Mouse (Mus musculus): ENCODE results near the gene Arid1b. TPM values are rescaled to one million over a fixed set of nuclear protein-coding genes. Genes with fewer than 3 reads are reported as not detected.

The Arid1b gene
- polyA plus RNA-seq, 1 experiment from 2014 or later, result 9.6 TPM

DNA sequence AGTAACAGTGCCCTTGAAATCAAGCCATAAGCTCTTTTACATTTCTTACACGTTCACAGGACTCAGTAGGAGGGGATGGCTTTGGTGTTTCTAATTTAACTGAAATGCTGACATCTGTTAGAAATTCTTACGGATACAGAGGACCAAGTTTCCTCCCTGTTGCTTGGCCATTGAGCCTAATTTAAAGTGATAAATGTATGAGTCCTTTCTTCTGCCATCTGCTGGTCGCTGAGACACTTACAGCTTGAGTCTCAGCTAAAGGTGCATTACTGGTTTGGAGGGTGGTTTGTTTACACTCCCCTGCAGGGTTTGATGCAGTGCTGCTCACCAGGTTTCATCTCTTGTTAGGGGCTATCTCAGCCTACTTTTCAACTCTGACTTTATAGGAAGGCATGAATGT is 214.2 kb downstream of the Arid1b start:
- Histone ChIP-seq H3K4me3 (ENCODE audit: low read length) (no peak overlapping the region), H3K9me3 (ENCODE audit: control insufficient read depth, low read length) (no peaks in the 10 kb centered on the region), H3K4me2 (ENCODE audit: low read length) (no peak overlapping the region), H3K36me3 (ENCODE audit: control insufficient read depth, insufficient read depth, low read length) (no peaks in the 10 kb centered on the region), H3K27me3 (replicated peaks; ENCODE audit: control insufficient read depth, insufficient read depth, low read length) (no peaks in the 10 kb centered on the region), H3K4me1 (ENCODE audit: control insufficient read depth, insufficient read depth, low read depth, low read length) (peaks cover 39% of the 10 kb centered on the region), H3K27ac (ENCODE audit: low read depth, low read length) (no peak overlapping the region), H3K9ac (ENCODE audit: low read depth, low read length) (no peak overlapping the region)
- WGBS, result 33% methylated on average over 3 of the region's 3 CpGs
- no peak for ATAC-seq

DNA sequence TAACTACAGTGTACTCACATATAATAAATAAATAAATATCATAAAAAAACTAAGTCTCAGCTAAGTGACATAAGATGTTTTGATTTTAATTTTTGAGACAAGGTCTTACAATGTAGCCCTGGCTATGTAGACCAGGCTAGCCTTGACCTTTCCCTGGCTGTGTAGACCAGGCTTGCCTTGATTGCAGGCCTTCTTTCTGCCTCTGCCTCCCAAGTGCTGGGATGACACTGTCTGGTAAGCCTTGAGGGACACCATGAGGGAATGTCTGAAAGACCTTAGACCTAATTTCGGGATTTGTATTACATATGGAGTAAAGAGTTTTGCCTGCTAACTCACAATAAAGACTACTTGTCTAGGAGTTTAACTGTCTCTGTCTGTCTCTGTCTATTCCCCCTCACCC is 214.9 kb downstream of the Arid1b start:
- no peak for ATAC-seq
- 95% methylated on average over 1 of the region's 1 CpGs for WGBS
- peaks cover 40% of the 10 kb centered on the region for H3K4me1 ChIP-seq (ENCODE audit: control insufficient read depth, insufficient read depth, low read depth, low read length)
- H3K36me3 ChIP-seq (ENCODE audit: control insufficient read depth, insufficient read depth, low read length), result no peaks in the 10 kb centered on the region
- H3K4me2 ChIP-seq (ENCODE audit: low read length), result no peak overlapping the region
- H3K9ac ChIP-seq (ENCODE audit: low read depth, low read length), result no peak overlapping the region
- H3K27me3 ChIP-seq (replicated peaks; ENCODE audit: control insufficient read depth, insufficient read depth, low read length), result no peaks in the 10 kb centered on the region
- no peaks in the 10 kb centered on the region for H3K9me3 ChIP-seq (ENCODE audit: control insufficient read depth, low read length)
- H3K4me3 ChIP-seq (ENCODE audit: low read length), result no peak overlapping the region
- no peak overlapping the region for H3K27ac ChIP-seq (ENCODE audit: low read depth, low read length)

DNA sequence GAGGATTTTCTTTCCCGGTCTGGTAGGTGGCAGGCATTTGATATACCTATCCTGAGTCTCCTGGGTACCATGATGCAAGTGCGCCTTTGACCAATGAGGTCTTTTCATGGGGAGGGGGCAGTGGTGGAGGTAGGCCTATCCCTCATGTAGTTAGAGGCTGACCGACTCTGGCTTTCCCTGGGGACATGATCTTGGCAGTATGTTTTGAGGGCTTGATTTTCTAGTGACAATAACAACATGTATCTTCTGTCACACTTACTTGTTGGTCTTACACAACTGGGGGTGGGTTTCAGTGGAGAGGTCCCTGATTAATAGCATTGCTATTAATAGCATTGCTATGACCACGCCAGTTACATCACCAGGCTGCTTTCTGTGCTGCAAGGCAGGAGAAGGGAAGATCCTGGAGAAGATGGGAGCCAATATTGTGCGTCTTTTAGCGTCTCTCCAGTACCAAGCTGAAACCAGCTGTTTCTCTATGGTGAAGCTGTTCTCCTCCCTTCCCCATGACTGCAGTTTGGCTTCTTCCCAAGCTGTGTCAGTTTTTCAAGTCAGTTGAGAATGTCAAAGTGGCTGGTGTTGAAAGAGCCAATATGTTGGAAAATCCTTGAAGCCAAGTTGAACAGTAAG is 216.1 kb downstream of the Arid1b start:
- Histone ChIP-seq H3K4me1 (ENCODE audit: control insufficient read depth, insufficient read depth, low read depth, low read length) (peaks cover 38% of the 10 kb centered on the region), H3K27ac (ENCODE audit: low read depth, low read length) (no peak overlapping the region)
- WGBS, result 63% methylated on average over 6 of the region's 6 CpGs

DNA sequence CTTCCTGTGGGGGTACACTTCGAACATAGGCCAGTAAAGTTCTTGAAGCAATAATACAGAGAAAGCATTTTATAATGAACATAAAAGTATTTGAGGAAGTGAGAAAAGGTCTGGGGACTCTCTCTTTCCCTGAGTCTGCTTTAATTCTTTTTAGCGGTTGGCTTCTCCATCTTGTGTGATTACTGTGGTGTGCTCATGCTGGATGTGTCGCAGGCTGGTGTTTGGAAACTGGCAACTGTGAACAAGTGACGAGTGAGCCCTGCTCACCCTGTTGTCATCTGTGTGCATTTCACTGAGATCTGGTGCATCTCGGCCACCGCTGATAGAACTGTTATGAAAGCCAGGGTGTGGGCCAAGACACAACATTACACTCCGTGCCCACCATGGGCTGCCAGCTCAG is 216.8 kb downstream of the Arid1b start:
- H3K9me3 ChIP-seq (ENCODE audit: control insufficient read depth, low read length), result no peaks in the 10 kb centered on the region
- 86% methylated on average over 7 of the region's 7 CpGs for WGBS
- no peak overlapping the region for H3K9ac ChIP-seq (ENCODE audit: low read depth, low read length)
- no peak for ATAC-seq
- H3K36me3 ChIP-seq (ENCODE audit: control insufficient read depth, insufficient read depth, low read length), result no peaks in the 10 kb centered on the region
- no peak overlapping the region for H3K4me2 ChIP-seq (ENCODE audit: low read length)
- H3K27me3 ChIP-seq (replicated peaks; ENCODE audit: control insufficient read depth, insufficient read depth, low read length), result no peaks in the 10 kb centered on the region
- H3K27ac ChIP-seq (ENCODE audit: low read depth, low read length), result no peak overlapping the region; the same call in 1 of the 2 replicates
- H3K4me1 ChIP-seq (ENCODE audit: control insufficient read depth, insufficient read depth, low read depth, low read length), result peaks cover 38% of the 10 kb centered on the region
- no peak overlapping the region for H3K4me3 ChIP-seq (ENCODE audit: low read length)

More for the DNA sequence above, 216.1 kb downstream of the Arid1b start:
- Histone ChIP-seq H3K9me3 (ENCODE audit: control insufficient read depth, low read length) (no peaks in the 10 kb centered on the region), H3K4me2 (ENCODE audit: low read length) (no peak overlapping the region), H3K27me3 (replicated peaks; ENCODE audit: control insufficient read depth, insufficient read depth, low read length) (no peaks in the 10 kb centered on the region), H3K4me3 (ENCODE audit: low read length) (no peak overlapping the region), H3K36me3 (ENCODE audit: control insufficient read depth, insufficient read depth, low read length) (no peaks in the 10 kb centered on the region), H3K9ac (ENCODE audit: low read depth, low read length) (no peak overlapping the region)
- ATAC-seq, result no peak

DNA sequence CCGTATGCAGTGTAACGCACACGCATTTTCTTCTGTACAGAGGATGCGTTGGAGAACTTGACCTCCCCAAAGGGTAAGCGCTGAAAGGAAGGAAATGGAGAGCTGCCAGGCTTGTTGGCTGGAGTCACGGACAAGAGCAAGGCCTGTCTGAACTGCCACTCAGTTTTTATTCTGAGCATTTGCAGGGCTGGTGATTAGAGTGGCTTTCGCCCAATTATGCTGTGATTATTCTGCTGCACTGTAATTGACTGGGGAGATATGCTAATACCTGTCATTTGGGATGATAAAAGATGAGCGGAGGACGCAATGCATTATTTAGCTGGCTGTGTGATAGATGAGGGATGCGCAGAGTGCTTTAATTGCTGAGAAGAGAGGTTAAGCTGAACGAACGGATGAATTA is 218.0 kb downstream of the Arid1b start:
- H3K36me3 ChIP-seq (ENCODE audit: control insufficient read depth, insufficient read depth, low read length), result no peaks in the 10 kb centered on the region
- H3K4me3 ChIP-seq (ENCODE audit: low read length), result no peak overlapping the region
- no peaks in the 10 kb centered on the region for H3K9me3 ChIP-seq (ENCODE audit: control insufficient read depth, low read length)
- H3K27me3 ChIP-seq (replicated peaks; ENCODE audit: control insufficient read depth, insufficient read depth, low read length), result no peaks in the 10 kb centered on the region
- peaks cover 41% of the 10 kb centered on the region for H3K4me1 ChIP-seq (ENCODE audit: control insufficient read depth, insufficient read depth, low read depth, low read length)
- peak; percentile 57 for ATAC-seq
- 0 out of 2 replicates have a peak overlapping the region, but pooled peaks have one; percentile 4 for H3K4me2 ChIP-seq (ENCODE audit: low read length)
- peak overlapping the region; percentile 73 for H3K27ac ChIP-seq (ENCODE audit: low read depth, low read length)
- H3K9ac ChIP-seq (ENCODE audit: low read depth, low read length), result peak overlapping the region; percentile 41; the same call in 1 of the 2 replicates
- WGBS, result 15% methylated on average over 12 of the region's 12 CpGs

DNA sequence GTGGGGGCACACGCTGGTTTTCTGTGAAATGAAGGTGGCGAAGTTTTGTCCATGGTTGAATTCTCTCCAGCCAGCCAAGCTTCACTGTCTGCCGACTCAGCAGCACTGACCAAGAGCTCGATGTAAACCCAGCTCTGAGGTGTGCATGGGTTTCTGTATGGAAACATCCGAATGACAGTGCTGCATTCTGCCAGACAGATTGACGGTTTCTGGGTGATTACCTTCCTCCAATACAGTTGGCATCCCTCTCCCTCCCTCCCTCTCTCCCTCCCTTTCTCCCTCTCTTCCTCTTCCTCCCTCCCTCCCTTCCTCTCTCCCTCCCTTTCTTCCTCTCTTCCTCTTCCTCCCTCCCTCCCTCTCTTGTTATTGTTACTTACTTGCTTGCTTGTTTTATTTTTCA is 219.3 kb downstream of the Arid1b start:
- ATAC-seq, result no peak
- no peak overlapping the region for H3K4me3 ChIP-seq (ENCODE audit: low read length)
- H3K4me2 ChIP-seq (ENCODE audit: low read length), result no peak overlapping the region
- 0 out of 2 replicates have a peak overlapping the region, but pooled peaks have one; percentile 6 for H3K9ac ChIP-seq (ENCODE audit: low read depth, low read length)
- 43% methylated on average over 6 of the region's 6 CpGs for WGBS
- no peaks in the 10 kb centered on the region for H3K9me3 ChIP-seq (ENCODE audit: control insufficient read depth, low read length)
- no peaks in the 10 kb centered on the region for H3K36me3 ChIP-seq (ENCODE audit: control insufficient read depth, insufficient read depth, low read length)
- no peaks in the 10 kb centered on the region for H3K27me3 ChIP-seq (replicated peaks; ENCODE audit: control insufficient read depth, insufficient read depth, low read length)
- peaks cover 52% of the 10 kb centered on the region for H3K4me1 ChIP-seq (ENCODE audit: control insufficient read depth, insufficient read depth, low read depth, low read length)
- peak overlapping the region; percentile 52 for H3K27ac ChIP-seq (ENCODE audit: low read depth, low read length)

DNA sequence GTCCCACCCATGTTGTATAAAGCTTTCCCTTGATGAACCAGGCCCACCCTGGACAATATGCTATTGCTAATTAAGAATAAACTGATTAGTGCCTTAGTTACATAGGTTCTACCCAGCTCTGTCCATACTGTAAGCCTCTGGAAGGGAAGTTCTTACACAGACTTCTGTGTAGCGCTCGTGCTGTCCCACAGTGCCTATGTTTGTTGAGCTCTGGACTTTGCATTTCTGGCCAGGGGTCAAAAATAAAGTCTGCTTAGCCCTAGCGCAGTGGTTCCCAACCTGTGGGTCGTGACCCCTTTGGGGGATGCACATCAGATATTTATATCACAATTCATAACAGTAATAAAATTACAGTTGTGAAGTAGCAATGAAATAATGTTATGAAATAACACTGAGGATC is 221.2 kb downstream of the Arid1b start:
- Histone ChIP-seq H3K27ac (ENCODE audit: low read depth, low read length) (no peak overlapping the region), H3K4me3 (ENCODE audit: low read length) (no peak overlapping the region), H3K9ac (ENCODE audit: low read depth, low read length) (no peak overlapping the region), H3K4me1 (ENCODE audit: control insufficient read depth, insufficient read depth, low read depth, low read length) (peaks cover 61% of the 10 kb centered on the region), H3K36me3 (ENCODE audit: control insufficient read depth, insufficient read depth, low read length) (no peaks in the 10 kb centered on the region), H3K27me3 (replicated peaks; ENCODE audit: control insufficient read depth, insufficient read depth, low read length) (no peaks in the 10 kb centered on the region), H3K9me3 (ENCODE audit: control insufficient read depth, low read length) (no peaks in the 10 kb centered on the region), H3K4me2 (ENCODE audit: low read length) (no peak overlapping the region)
- 93% methylated on average over 4 of the region's 4 CpGs for WGBS
- no peak for ATAC-seq

DNA sequence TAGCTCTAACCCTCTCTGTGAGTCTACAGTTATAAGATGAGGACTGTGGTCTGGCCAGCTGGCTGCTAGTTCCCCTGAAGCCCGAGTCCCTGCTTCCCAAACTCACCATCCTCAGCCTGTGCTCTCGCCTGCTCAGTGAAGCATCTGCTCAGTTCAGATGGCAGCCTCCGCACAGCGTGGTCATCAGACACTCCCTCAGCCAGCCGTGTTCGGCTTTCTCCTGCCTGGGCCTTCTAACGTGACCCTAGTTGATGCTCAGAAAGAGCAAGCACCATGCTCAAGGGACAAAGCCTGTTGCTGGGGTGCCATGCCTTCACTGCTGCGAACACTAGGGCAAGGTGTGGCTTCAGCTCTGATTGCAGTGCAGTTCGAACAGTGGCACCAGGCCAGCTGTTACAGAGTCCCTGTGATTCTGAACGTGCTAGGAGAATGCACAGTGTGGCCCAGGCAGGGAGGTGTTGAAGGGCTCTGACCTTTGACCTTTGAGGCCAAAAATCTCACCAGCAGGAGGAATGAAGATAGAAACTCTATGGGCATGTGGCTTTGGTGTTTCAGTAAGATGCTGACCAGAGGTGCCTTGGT is 222.9 kb downstream of the Arid1b start:
- 28% methylated on average over 10 of the region's 10 CpGs for WGBS
- Histone ChIP-seq H3K27me3 (replicated peaks; ENCODE audit: control insufficient read depth, insufficient read depth, low read length) (no peaks in the 10 kb centered on the region), H3K4me2 (ENCODE audit: low read length) (no peak overlapping the region), H3K4me3 (ENCODE audit: low read length) (no peak overlapping the region), H3K27ac (ENCODE audit: low read depth, low read length) (no peak overlapping the region), H3K36me3 (ENCODE audit: control insufficient read depth, insufficient read depth, low read length) (no peaks in the 10 kb centered on the region), H3K9ac (ENCODE audit: low read depth, low read length) (no peak overlapping the region), H3K9me3 (ENCODE audit: control insufficient read depth, low read length) (no peaks in the 10 kb centered on the region), H3K4me1 (ENCODE audit: control insufficient read depth, insufficient read depth, low read depth, low read length) (peaks cover 61% of the 10 kb centered on the region)
- ATAC-seq, result 0 out of 2 replicates have a peak, but pooled peaks have one; percentile 24

DNA sequence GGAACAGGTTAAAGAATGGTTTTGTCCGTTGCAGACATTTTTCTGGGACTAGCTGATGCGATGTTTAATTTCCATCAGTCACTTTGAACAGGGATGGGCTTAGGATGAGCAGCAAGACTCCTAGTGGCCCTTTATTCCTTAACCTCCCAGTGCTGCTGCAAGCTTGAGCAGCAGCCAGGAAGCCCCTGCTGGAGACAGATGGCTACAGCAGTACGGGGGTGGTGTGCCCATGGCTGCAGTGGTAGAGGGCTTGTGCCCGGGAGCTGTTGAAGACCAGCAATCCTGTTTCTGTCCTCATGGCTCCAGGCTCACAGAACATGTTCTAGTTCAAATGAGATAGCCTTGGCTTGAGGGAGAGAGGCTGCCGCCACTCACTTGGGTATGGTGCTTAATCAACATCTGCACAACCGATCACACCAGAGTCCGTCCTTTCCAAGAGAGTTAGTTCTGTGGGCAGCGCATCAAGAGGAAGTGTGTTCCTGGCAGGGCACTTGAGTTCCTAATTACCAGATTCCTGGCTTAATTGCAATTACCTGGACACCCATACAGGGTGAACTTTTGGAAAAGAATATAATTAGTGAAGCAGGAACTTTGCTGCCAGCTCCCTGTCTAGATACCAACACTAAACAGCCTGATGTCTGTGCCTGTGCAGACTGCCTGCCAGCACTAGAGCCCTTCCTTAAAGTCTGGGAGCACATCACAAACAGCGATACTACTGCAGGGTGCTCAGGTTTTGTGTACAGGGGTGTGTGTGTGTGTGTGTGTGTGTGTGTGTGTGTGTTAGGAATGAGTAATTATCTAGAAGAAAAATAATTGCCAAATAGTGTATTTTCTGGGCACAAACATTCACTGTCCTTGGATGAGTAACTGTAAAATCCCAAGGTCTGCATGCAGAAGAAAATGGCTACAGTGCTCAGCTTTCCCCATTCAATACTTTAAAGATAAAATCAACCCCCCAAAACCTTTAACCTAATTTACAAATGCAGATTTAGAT is 224.0 kb downstream of the Arid1b start:
- no peak overlapping the region for H3K27ac ChIP-seq (ENCODE audit: low read depth, low read length)
- no peaks in the 10 kb centered on the region for H3K27me3 ChIP-seq (replicated peaks; ENCODE audit: control insufficient read depth, insufficient read depth, low read length)
- H3K4me2 ChIP-seq (ENCODE audit: low read length), result no peak overlapping the region
- H3K9ac ChIP-seq (ENCODE audit: low read depth, low read length), result no peak overlapping the region; the same call in 1 of the 2 replicates
- WGBS, result 54% methylated on average over 9 of the region's 9 CpGs
- peak; percentile 40; the same call in 1 of the 2 replicates for ATAC-seq
- no peak overlapping the region for H3K4me3 ChIP-seq (ENCODE audit: low read length)
- peaks cover 50% of the 10 kb centered on the region for H3K4me1 ChIP-seq (ENCODE audit: control insufficient read depth, insufficient read depth, low read depth, low read length)
- H3K9me3 ChIP-seq (ENCODE audit: control insufficient read depth, low read length), result no peaks in the 10 kb centered on the region
- H3K36me3 ChIP-seq (ENCODE audit: control insufficient read depth, insufficient read depth, low read length), result no peaks in the 10 kb centered on the region

Measured in hindbrain, embryonic 16.5 days (tissue).